Mouse (Mus musculus) heart, embryonic 16.5 days (tissue): ENCODE measurements around the gene Orm1. TPM values are rescaled to one million over a fixed set of nuclear protein-coding genes. Genes with fewer than 3 reads are reported as not detected.
A peak's percentile ranks its signal among the peaks of the same experiment; 100 is the strongest.

Source experiments
- ATAC-seq: fragments of 200-750 bp; cut with Nextera tagmentation; replicated peaks from 2 replicates; pipeline ENCODE4 v1.8.0; 2017; ENCODE audit warnings: moderate number of reproducible peaks; ENCODE audit not compliant: insufficient read depth, low FRiP score; ENCODE audit errors: extremely low read depth
- H3K27ac ChIP-seq: fragments of 300-500 bp; sonication (generic); 2 replicates; pipeline ENCODE4 v1.5.1; 2014; ENCODE audit warnings: mild to moderate bottlenecking, low read length, control low read depth, moderate library complexity
- H3K27me3 ChIP-seq: fragments of 300-500 bp; sonication (generic); 2 replicates; pipeline ENCODE4 v1.6.1; 2014; ENCODE audit warnings: low read length, mixed read lengths; ENCODE audit not compliant: control insufficient read depth, insufficient read depth
- H3K36me3 ChIP-seq: fragments of 300-500 bp; sonication (generic); 2 replicates; pipeline ENCODE4 v1.6.1; 2014; ENCODE audit not compliant: control insufficient read depth, insufficient read depth
- H3K4me1 ChIP-seq: fragments of 300-500 bp; sonication (generic); 2 replicates; pipeline ENCODE4 v1.6.1; 2014; ENCODE audit warnings: low read length, mixed read lengths; ENCODE audit not compliant: control insufficient read depth, insufficient read depth
- H3K4me2 ChIP-seq: fragments of 300-500 bp; sonication (generic); 2 replicates; pipeline ENCODE4 v1.6.1; 2014; ENCODE audit warnings: low read depth, mild to moderate bottlenecking, control low read depth, low read length
- H3K4me3 ChIP-seq: fragments of 300-500 bp; sonication (generic); 2 replicates; pipeline ENCODE4 v1.5.1; 2014; ENCODE audit warnings: mild to moderate bottlenecking, control low read depth, low read length
- H3K9ac ChIP-seq: fragments of 300-500 bp; sonication (generic); 2 replicates; pipeline ENCODE4 v1.6.1; 2014; ENCODE audit warnings: low read length, control low read depth
- H3K9me3 ChIP-seq: fragments of 300-500 bp; sonication (generic); replicated peaks from 2 replicates; pipeline ENCODE4 v1.6.1; 2016; ENCODE audit warnings: low read length; ENCODE audit not compliant: control insufficient read depth
- WGBS: fragments of 180-500 bp; shearing (Covaris S2); extraction: QIAGEN DNeasy Blood & Tissue Kit; methylation state at CpG from one replicate; pipeline ENCODE4 v1.1.7; 2014; 5-methylcytosine and 5-hydroxymethylcytosine counted together
- polyA plus RNA-seq: library from polyadenylated mRNA; unstranded; fragments of >200 nt; fragmentation: Nextera tagmentation; extraction: Ambion mirVana; gene quantifications from 2 replicates; pipeline ENCODE4 v1.2.1, GENCODE M21; 2015

The Orm1 gene
- polyA plus RNA-seq, 1 experiment from 2014 or later, result not detected

DNA sequence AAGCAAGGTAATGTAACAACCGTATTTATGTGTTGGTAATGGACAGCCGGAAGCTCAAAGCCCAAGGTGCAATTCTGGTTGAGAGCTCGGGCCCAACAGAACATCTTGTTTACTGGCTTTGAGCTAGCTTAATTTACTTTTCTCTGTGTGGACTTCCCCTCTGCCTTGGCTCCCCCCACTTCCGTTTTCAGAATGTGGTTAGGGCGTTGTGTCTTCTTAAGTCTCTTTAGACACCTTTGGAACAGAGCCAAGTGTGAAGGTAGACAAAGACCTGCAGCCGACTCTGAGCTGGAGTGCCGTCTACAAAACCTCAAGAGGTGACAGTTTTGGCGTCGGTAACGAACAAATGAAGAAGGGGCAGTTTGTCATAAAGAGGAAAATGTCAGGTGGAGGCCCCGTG is 41.4 kb downstream of the Orm1 start:
- no peaks in the 10 kb centered on the region for H3K9me3 ChIP-seq
- no peak overlapping the region; the same call in 1 of the 2 replicates for H3K27ac ChIP-seq
- 0 out of 2 replicates have a peak, but pooled peaks cover 4% of the 10 kb centered on the region for H3K36me3 ChIP-seq
- 0 out of 2 replicates have a peak overlapping the region, but pooled peaks have one; percentile 12 for H3K4me2 ChIP-seq
- H3K4me3 ChIP-seq, result no peak overlapping the region
- H3K27me3 ChIP-seq, result no peaks in the 10 kb centered on the region
- no peaks in the 10 kb centered on the region for H3K4me1 ChIP-seq
- ATAC-seq, result no peak
- WGBS, result 64% methylated on average over 11 of the region's 11 CpGs
- no peak overlapping the region for H3K9ac ChIP-seq

DNA sequence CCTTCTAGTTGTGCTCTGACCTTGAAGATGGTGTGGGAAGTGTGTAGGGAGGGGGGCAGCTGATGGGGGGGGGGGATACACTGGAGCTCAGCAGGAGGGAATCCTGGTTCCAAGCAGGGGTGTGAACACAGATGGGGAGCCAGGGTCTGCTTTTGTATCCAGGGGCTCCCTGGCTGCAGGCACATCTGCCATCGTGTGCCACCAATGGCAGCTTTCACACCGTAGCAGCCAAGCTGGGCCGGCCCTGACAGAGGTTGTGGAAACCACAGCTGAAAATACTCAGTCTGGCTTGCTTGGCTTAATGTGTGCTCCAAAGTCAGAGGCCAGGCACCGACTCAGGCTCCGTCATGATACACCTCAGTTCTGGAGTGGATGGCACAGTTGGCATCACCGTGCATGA is 43.7 kb downstream of the Orm1 start:
- Histone ChIP-seq H3K9me3 (no peaks in the 10 kb centered on the region), H3K27me3 (no peaks in the 10 kb centered on the region), H3K4me1 (peaks cover 6% of the 10 kb centered on the region; the same call in 1 of the 2 replicates), H3K4me2 (no peak overlapping the region), H3K36me3 (no peaks in the 10 kb centered on the region), H3K4me3 (no peak overlapping the region), H3K9ac (no peak overlapping the region), H3K27ac (no peak overlapping the region)
- ATAC-seq, result no peak
- WGBS, result 71% methylated on average over 6 of the region's 6 CpGs

DNA sequence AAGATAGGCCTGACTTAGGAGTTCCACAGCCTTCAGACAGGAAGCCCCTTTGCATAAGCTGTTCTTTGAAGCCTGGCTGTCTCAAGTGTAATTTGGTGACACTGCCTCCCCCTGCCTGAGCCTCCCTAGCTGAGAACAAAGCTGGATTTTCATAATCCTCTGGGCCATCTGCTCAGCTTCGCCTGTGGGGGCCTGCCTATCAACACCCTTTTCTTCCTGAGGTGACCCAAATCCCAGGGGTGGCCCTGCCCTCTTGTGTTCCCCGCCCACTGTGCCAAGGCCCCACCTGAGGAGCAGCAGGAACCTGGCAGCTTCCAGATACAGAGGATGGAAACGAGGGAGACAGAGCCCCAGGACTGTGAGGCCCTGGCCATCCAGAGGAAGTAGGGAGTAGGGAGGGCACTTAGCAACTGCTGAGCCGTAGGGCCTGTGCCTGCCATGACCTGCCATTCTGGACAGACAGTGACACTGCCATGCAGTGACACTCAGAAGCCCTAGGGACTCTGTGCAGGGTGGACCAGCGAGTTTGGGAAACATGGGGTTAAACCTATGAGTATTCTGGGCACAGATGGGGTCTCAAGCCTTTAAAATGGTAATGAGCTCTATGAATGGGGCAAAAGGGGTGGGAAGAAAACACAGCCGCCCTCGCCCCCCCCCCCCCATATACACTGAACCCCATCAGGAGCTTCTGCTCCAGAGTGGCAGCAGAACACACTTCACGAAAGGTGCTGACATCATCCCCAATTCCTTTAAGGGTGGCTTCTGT is 44.9 kb downstream of the Orm1 start:
- no peak overlapping the region for H3K4me2 ChIP-seq
- ATAC-seq, result no peak
- H3K36me3 ChIP-seq, result no peaks in the 10 kb centered on the region
- H3K9me3 ChIP-seq, result no peaks in the 10 kb centered on the region
- H3K27ac ChIP-seq, result no peak overlapping the region
- no peaks in the 10 kb centered on the region for H3K27me3 ChIP-seq
- no peak overlapping the region for H3K9ac ChIP-seq
- H3K4me1 ChIP-seq, result peaks cover 6% of the 10 kb centered on the region; the same call in 1 of the 2 replicates
- no peak overlapping the region for H3K4me3 ChIP-seq
- 62% methylated on average over 8 of the region's 8 CpGs for WGBS

DNA sequence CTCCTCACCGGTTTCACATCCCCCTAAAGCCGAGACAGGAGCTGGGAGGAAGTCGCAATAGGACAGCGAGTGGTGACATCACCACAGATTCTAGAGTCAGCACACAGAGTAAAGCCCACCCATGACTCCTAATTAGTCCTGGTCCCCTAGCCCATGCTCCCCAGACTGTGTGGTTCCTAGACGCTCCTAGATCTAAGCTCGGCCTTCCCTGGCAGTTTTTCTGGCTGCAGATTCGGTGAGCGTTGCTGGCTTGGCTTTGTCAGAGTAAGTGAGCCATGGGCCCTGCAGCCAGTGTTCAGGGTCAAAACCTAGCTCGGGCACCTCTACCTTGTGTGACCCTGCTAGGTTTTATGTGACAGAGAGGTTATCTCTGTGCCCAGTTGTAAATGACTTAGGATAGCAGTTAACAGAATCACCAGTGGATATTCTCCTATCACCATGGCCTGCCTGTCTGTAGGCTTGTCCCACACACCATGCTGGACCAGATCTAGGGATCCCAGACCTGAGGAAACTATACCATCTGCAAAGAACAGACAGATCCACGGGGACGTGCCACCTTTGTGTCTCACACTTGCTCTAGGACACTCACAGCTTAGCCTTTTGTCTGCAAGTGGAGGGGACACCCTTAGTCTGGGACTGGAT is 45.6 kb downstream of the Orm1 start:
- 76% methylated on average over 11 of the region's 11 CpGs for WGBS
- peaks cover 2% of the 10 kb centered on the region; the same call in 1 of the 2 replicates for H3K36me3 ChIP-seq
- peaks cover 6% of the 10 kb centered on the region; the same call in 1 of the 2 replicates for H3K4me1 ChIP-seq
- no peaks in the 10 kb centered on the region for H3K9me3 ChIP-seq
- H3K9ac ChIP-seq, result no peak overlapping the region
- no peaks in the 10 kb centered on the region for H3K27me3 ChIP-seq
- no peak for ATAC-seq
- H3K4me3 ChIP-seq, result no peak overlapping the region
- no peak overlapping the region for H3K4me2 ChIP-seq
- H3K27ac ChIP-seq, result no peak overlapping the region

DNA sequence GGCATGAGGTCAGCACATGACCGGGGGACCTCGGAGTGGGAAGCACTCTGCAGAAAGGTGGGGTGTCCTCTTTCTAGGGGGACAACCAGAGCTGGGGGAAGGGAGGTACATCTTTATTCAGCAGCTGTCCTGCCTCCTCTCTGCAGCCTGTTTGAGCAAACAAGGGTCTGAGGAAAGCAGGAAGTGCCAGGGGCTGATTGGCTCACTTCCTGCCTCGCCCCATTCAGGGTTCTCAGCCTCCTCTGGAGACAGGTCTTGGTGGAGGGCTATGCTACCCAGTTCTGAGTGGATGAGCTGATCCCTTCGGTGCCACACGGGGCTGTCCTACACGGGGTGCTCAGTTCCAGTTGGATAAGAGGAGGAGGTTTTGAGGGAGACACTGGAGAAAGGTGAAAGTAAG is 47.0 kb downstream of the Orm1 start:
- no peak for ATAC-seq
- Histone ChIP-seq H3K36me3 (peaks cover 3% of the 10 kb centered on the region; the same call in 1 of the 2 replicates), H3K4me1 (peaks cover 6% of the 10 kb centered on the region; the same call in 1 of the 2 replicates), H3K9ac (no peak overlapping the region), H3K4me3 (no peak overlapping the region), H3K4me2 (no peak overlapping the region), H3K27ac (no peak overlapping the region), H3K27me3 (no peaks in the 10 kb centered on the region), H3K9me3 (no peaks in the 10 kb centered on the region)
- WGBS, result 61% methylated on average over 6 of the region's 6 CpGs

Other genes with a start within 250 kb of the Orm1 start
- gene Ambp, start 189.8 kb upstream of the Orm1 start, polyA plus RNA-seq, result 1.5 TPM in 2 replicates
- 0.11 and 0.44 TPM in 2 replicates for gene Kif12, start 172.4 kb upstream of the Orm1 start, polyA plus RNA-seq
- gene Col27a1, start 130.6 kb upstream of the Orm1 start, polyA plus RNA-seq, result 3.0 and 4.5 TPM in 2 replicates
- gene Orm3, start 11.6 kb downstream of the Orm1 start, polyA plus RNA-seq, result not detected in 2 replicates
- not detected in 2 replicates for gene Orm2, start 17.9 kb downstream of the Orm1 start, polyA plus RNA-seq
- gene Akna, start 58.8 kb downstream of the Orm1 start, polyA plus RNA-seq, result 4.4 and 5.8 TPM in 2 replicates
- gene Whrn, start 151.4 kb downstream of the Orm1 start, polyA plus RNA-seq, result 1.8 and 2.6 TPM in 2 replicates
- gene Atp6v1g1, start 200.2 kb downstream of the Orm1 start, polyA plus RNA-seq, result 238 and 243 TPM in 2 replicates
- gene Tmem268, start 214.2 kb downstream of the Orm1 start, polyA plus RNA-seq, result 5.1 and 6.0 TPM in 2 replicates